Mouse (Mus musculus): Measurements from ENCODE around the gene Nupl1.

GRCm38 (mm10) chr14:60215000-60215399 is 36.2 kb downstream of the Nupl1 start:
- TF ChIP-seq CTCF (IDR thresholded peaks at IDR 0.05; ENCODE audit: extremely low read depth, insufficient read depth, low read length) (no peak), POLR2A (IDR thresholded peaks at IDR 0.05; ENCODE audit: extremely low read depth, insufficient read depth, low read length) (no peak)

Measured in cortical plate, adult 2 months (tissue).